27 mouse cellular contexts compared by ENCODE assay signal in the genomic region with DNA sequence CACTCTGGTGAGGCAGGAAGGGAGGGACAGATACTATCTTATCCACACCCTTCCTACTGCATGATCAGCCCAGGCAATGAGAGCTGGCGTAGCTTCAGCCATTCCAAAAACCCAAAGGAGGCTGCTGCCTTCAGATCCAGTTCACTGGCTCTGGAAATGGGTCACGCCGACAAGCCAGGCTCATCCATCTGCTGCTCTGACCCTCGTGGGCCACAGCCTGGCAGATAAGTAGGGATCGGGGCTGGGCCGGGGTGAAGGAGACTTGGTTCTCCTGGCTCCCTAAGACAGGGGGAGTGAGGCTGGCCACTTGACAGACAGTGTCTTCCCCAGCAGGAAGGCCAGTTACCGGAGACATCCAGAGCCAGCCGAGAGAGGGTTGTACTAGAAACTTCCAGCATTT.
DNase-seq lines count a peak whose midpoint lies in the region; ATAC-seq and TF ChIP-seq lines count a peak whose summit lies in the region.
"Had no signal": no experiment of that assay in that cellular context is flagged by ENCODE, and none has a peak within 500 bp of the region (broad histone marks: within the 10 kb centered on the region; RNA-seq: fewer than 3 reads in every experiment).

No protein-coding gene starts in this region.

- no peak overlapping the region for H3K4me3 ChIP-seq in hindbrain, postnatal 0 days (ENCODE audit: low read length)
- no peak overlapping the region for H3K4me3 ChIP-seq in hindbrain, embryonic 11.5 days (ENCODE audit: low read depth, low read length)
- H3K4me3 ChIP-seq: forebrain, embryonic 10.5 days; heart, embryonic 13.5 days; hindbrain, embryonic 15.5 days; layer of hippocampus, adult 2 months; liver, embryonic 13.5 days; myocyte; neural tube, embryonic 13.5 days had no signal

- H3K9ac ChIP-seq in hindbrain, postnatal 0 days (replicated peaks; ENCODE audit: low read length) = no peak overlapping the region
- no peak overlapping the region for H3K9ac ChIP-seq in hindbrain, embryonic 11.5 days (ENCODE audit: low read depth, low read length)
- H3K9ac ChIP-seq: heart, embryonic 13.5 days; hindbrain, embryonic 15.5 days; liver, embryonic 13.5 days; neural tube, embryonic 13.5 days had no signal

- no peaks in the 10 kb centered on the region for H3K27me3 ChIP-seq in hindbrain, postnatal 0 days (ENCODE audit: insufficient read depth, low read length)
- H3K27me3 ChIP-seq in hindbrain, embryonic 11.5 days (ENCODE audit: control insufficient read depth, insufficient read depth, low read length) = no peaks in the 10 kb centered on the region
- H3K27me3 ChIP-seq: heart, embryonic 13.5 days; hindbrain, embryonic 15.5 days; liver, embryonic 13.5 days; neural tube, embryonic 13.5 days had no signal

- no peak for TF ChIP-seq CTCF in hindbrain, postnatal 0 days (IDR thresholded peaks at IDR 0.05; ENCODE audit: low read depth)

- no peaks in the 10 kb centered on the region for H3K9me3 ChIP-seq in hindbrain, postnatal 0 days (ENCODE audit: low read length)
- no peaks in the 10 kb centered on the region for H3K9me3 ChIP-seq in hindbrain, embryonic 11.5 days (ENCODE audit: control insufficient read depth, low read length)
- H3K9me3 ChIP-seq: forebrain, embryonic 10.5 days; heart, embryonic 13.5 days; hindbrain, embryonic 15.5 days; neural tube, embryonic 13.5 days had no signal

- WGBS in hindbrain, postnatal 0 days = 62% methylated on average over 8 of the region's 8 CpGs
- 94% methylated on average over 8 of the region's 8 CpGs for WGBS in hindbrain, embryonic 11.5 days

- H3K4me2 ChIP-seq in hindbrain, postnatal 0 days (ENCODE audit: low read depth, low read length) = no peak overlapping the region
- no peak overlapping the region for H3K4me2 ChIP-seq in hindbrain, embryonic 11.5 days (replicated peaks; ENCODE audit: low read depth, low read length)
- H3K4me2 ChIP-seq: heart, embryonic 13.5 days; hindbrain, embryonic 15.5 days; liver, embryonic 13.5 days; neural tube, embryonic 13.5 days had no signal

- DNase-seq in hindbrain, postnatal 0 days (ENCODE audit: low spot score) = no peak
- DNase-seq in hindbrain, embryonic 11.5 days (ENCODE audit: low spot score) = no peak
- peak; percentile 20 for DNase-seq in cerebellum, adult 11 months
- peak; percentile 45 to 59 for DNase-seq in cerebellum, adult 18-20 months
- DNase-seq in cerebellum, postnatal 14 days = peak; percentile 62 to 63
- DNase-seq in embryo, embryonic 10.5 days (ENCODE audit: low spot score) = no peak
- no peak for DNase-seq in kidney, adult 9 months
- DNase-seq: adrenal gland, postnatal 14 days; gastrocnemius, postnatal 25 days; heart, adult 18-20 months; heart, postnatal 14 days; kidney, postnatal 25 days; liver, embryonic 13.5 days; lung, adult 2 months; lung, postnatal 14 days; thymus, adult 2 months; thymus, postnatal 4 days had no signal

- H3K4me1 ChIP-seq in hindbrain, postnatal 0 days (ENCODE audit: insufficient read depth, low read length) = no peaks in the 10 kb centered on the region
- H3K4me1 ChIP-seq in hindbrain, embryonic 11.5 days (replicated peaks; ENCODE audit: control insufficient read depth, insufficient read depth, low read length) = no peaks in the 10 kb centered on the region
- H3K4me1 ChIP-seq: forebrain, embryonic 10.5 days; heart, embryonic 13.5 days; liver, embryonic 13.5 days had no signal

- H3K36me3 ChIP-seq in hindbrain, postnatal 0 days (ENCODE audit: insufficient read depth, low read length) = no peaks in the 10 kb centered on the region
- H3K36me3 ChIP-seq in hindbrain, embryonic 11.5 days (ENCODE audit: control insufficient read depth, insufficient read depth, low read length) = no peaks in the 10 kb centered on the region
- H3K36me3 ChIP-seq: forebrain, embryonic 10.5 days; heart, embryonic 13.5 days; hindbrain, embryonic 15.5 days; liver, embryonic 13.5 days; neural tube, embryonic 13.5 days had no signal

- 0 out of 2 replicates have a peak overlapping the region, but pooled peaks have one; percentile 36 for H3K27ac ChIP-seq in hindbrain, postnatal 0 days
- H3K27ac ChIP-seq in hindbrain, embryonic 11.5 days (ENCODE audit: low read depth, low read length) = no peak overlapping the region
- H3K27ac ChIP-seq: forebrain, embryonic 10.5 days; heart, embryonic 13.5 days; hindbrain, embryonic 15.5 days; layer of hippocampus, adult 2 months; liver, embryonic 13.5 days; neural tube, embryonic 13.5 days; stomach, postnatal 0 days had no signal

- peak; percentile 29; the same call in 1 of the 2 replicates for ATAC-seq in hindbrain, postnatal 0 days
- no peak for ATAC-seq in hindbrain, embryonic 11.5 days (ENCODE audit: low FRiP score)
- ATAC-seq: forebrain, embryonic 16.5 days; intestine, embryonic 16.5 days; midbrain, embryonic 16.5 days had no signal

Comparison
In these comparisons a context has a peak if more than half of its experiments do, and no peak if none do; other contexts are left out.
1. DNase-seq: peak in cerebellum, adult 11 months (single experiment), cerebellum, adult 18-20 months (2 of 2) and cerebellum, postnatal 14 days (2 of 2); none in hindbrain, postnatal 0 days (single experiment), hindbrain, embryonic 11.5 days (single experiment), embryo, embryonic 10.5 days (single experiment) and kidney, adult 9 months (single experiment).